Mouse (Mus musculus) CH12.LX (cell line): Measurements from ENCODE around the gene Slc6a14. TPM values are rescaled to one million over a fixed set of nuclear protein-coding genes. Genes with fewer than 3 reads are reported as not detected.
A peak's percentile ranks its signal among the peaks of the same experiment; 100 is the strongest.

Experiments used
- DNase-seq: peaks from one replicate; pipeline ENCODE4 v3.0.0-alpha.2; 2013; ENCODE audit errors: extremely low read depth
- H3K27ac ChIP-seq: 2 replicates; pipeline ENCODE4 v1.5.1; 2012; ENCODE audit warnings: low read depth, mild to moderate bottlenecking, control low read depth, moderate library complexity; ENCODE audit not compliant: insufficient read depth
- H3K27me3 ChIP-seq: replicated peaks from 2 replicates; pipeline ENCODE3; 2012; ENCODE audit warnings: inconsistent platforms
- H3K36me3 ChIP-seq, 2 experiments: replicated peaks in 1 of 2; 2 replicates each; pipeline versions ENCODE3 to v1.6.1; 2012; ENCODE audit warnings: inconsistent platforms in 1 of 2, low read length in 1 of 2, mild to moderate bottlenecking in 1 of 2, mixed read lengths in 1 of 2, moderate library complexity in 1 of 2; ENCODE audit not compliant: control insufficient read depth in 1 of 2, insufficient read depth in 1 of 2
- H3K4me1 ChIP-seq, 2 experiments: 2 replicates each; pipeline ENCODE4 v1.6.1; 2012; ENCODE audit warnings: inconsistent platforms in 1 of 2, moderate library complexity in 1 of 2; ENCODE audit not compliant: insufficient read depth in 2 of 2, control insufficient read depth in 1 of 2
- H3K4me2 ChIP-seq: 2 replicates; pipeline ENCODE4 v1.6.1; 2012; ENCODE audit warnings: low read depth, mild to moderate bottlenecking, control low read depth; ENCODE audit not compliant: poor library complexity, insufficient read depth, severe bottlenecking
- H3K4me3 ChIP-seq, 3 experiments: fragments of 150-350 bp in 1 of 3; sonication (generic) in 1 of 3; replicated peaks in 1 of 3; 2 replicates each; pipeline versions ENCODE3 to v1.5.1; 2011 to 2012; ENCODE audit warnings: low read depth in 2 of 3, low read length in 2 of 3, mild to moderate bottlenecking in 2 of 3, moderate library complexity in 2 of 3, control low read depth in 1 of 3, improper control_type of control experiment in 1 of 3, inconsistent platforms in 1 of 3, mixed read lengths in 1 of 3; ENCODE audit not compliant: poor library complexity in 1 of 3
- H3K79me2 ChIP-seq: replicated peaks from 2 replicates; pipeline ENCODE4 v1.6.1; 2012; ENCODE audit warnings: mild to moderate bottlenecking, moderate library complexity; ENCODE audit not compliant: control insufficient read depth, poor library complexity, insufficient read depth, severe bottlenecking; ENCODE audit errors: extremely low read depth
- H3K9ac ChIP-seq: 2 replicates; pipeline ENCODE4 v1.6.1; 2012; ENCODE audit warnings: low read depth, mild to moderate bottlenecking, control low read depth, moderate library complexity; ENCODE audit not compliant: insufficient read depth
- H3K9me3 ChIP-seq: replicated peaks from 2 replicates; pipeline ENCODE3; 2012; ENCODE audit warnings: low read length, inconsistent platforms, mixed read lengths
- BHLHE40 ChIP-seq: IDR thresholded peaks from 2 replicates; pipeline ENCODE4 v1.6.1; 2011; ENCODE audit warnings: mild to moderate bottlenecking, low read depth, low read length, improper control_type of control experiment
- CHD1 ChIP-seq: IDR thresholded peaks from 2 replicates; pipeline ENCODE4 v1.6.1; 2012; ENCODE audit warnings: low read depth, low read length, improper control_type of control experiment, inconsistent platforms
- CTCF ChIP-seq, 2 experiments: IDR thresholded peaks in 1 of 2; conservative IDR thresholded peaks in 1 of 2; 2 replicates each; pipeline ENCODE4 v1.5.1; 2011 to 2012; ENCODE audit warnings: low read depth in 2 of 2, low read length in 2 of 2, improper control_type of control experiment in 1 of 2, inconsistent platforms in 1 of 2, mild to moderate bottlenecking in 1 of 2, moderate library complexity in 1 of 2
- E2F4 ChIP-seq: IDR thresholded peaks from 2 replicates; pipeline ENCODE4 v1.6.1; 2011; ENCODE audit warnings: low read depth, low read length, improper control_type of control experiment; ENCODE audit not compliant: insufficient replicate concordance
- ELF1 ChIP-seq: IDR thresholded peaks from 2 replicates; pipeline ENCODE4 v1.6.1; 2014; ENCODE audit warnings: low read depth, mild to moderate bottlenecking, inconsistent platforms, low read length, improper control_type of control experiment
- ETS1 ChIP-seq: conservative IDR thresholded peaks from 2 replicates; pipeline ENCODE4 v1.6.1; 2012; ENCODE audit warnings: low read depth, mild to moderate bottlenecking, inconsistent platforms, low read length, improper control_type of control experiment, moderate library complexity
- HCFC1 ChIP-seq: IDR thresholded peaks from 2 replicates; pipeline ENCODE4 v1.6.1; 2012; ENCODE audit warnings: low read depth, mild to moderate bottlenecking, inconsistent platforms, low read length, improper control_type of control experiment
- IRF4 ChIP-seq: IDR thresholded peaks from 2 replicates; pipeline ENCODE4 v1.6.1; 2014; ENCODE audit warnings: low read depth, mild to moderate bottlenecking, inconsistent platforms, low read length, improper control_type of control experiment
- JUN ChIP-seq: IDR thresholded peaks from 2 replicates; pipeline ENCODE4 v1.6.1; 2011; ENCODE audit warnings: low read depth, mild to moderate bottlenecking, low read length, improper control_type of control experiment, moderate library complexity; ENCODE audit not compliant: insufficient read depth
- JUND ChIP-seq: conservative IDR thresholded peaks from 2 replicates; pipeline ENCODE4 v1.6.1; 2011; ENCODE audit warnings: low read depth, low read length, improper control_type of control experiment
- KAT2A ChIP-seq: IDR thresholded peaks from 2 replicates; pipeline ENCODE4 v1.6.1; 2012; ENCODE audit warnings: low read length, improper control_type of control experiment, inconsistent platforms; ENCODE audit not compliant: insufficient replicate concordance
- MAFK ChIP-seq: IDR thresholded peaks from 2 replicates; pipeline ENCODE4 v1.6.1; 2011; ENCODE audit warnings: low read length, improper control_type of control experiment; ENCODE audit not compliant: insufficient replicate concordance
- MXI1 ChIP-seq: IDR thresholded peaks from 2 replicates; pipeline ENCODE4 v1.6.1; 2011; ENCODE audit warnings: mild to moderate bottlenecking, low read depth, low read length, improper control_type of control experiment
- MYC ChIP-seq: IDR thresholded peaks from 2 replicates; pipeline ENCODE4 v1.6.1; 2011; ENCODE audit warnings: low read depth, mild to moderate bottlenecking, improper control_type of control experiment, low read length
- POLR2A ChIP-seq: IDR thresholded peaks from 2 replicates; pipeline ENCODE4 v1.6.1; 2011; ENCODE audit warnings: low read depth, mild to moderate bottlenecking, improper control_type of control experiment, low read length
- POLR2AphosphoS2 ChIP-seq: IDR thresholded peaks from 2 replicates; pipeline ENCODE4 v1.6.1; 2011; ENCODE audit warnings: low read depth, low read length, improper control_type of control experiment
- RAD21 ChIP-seq: IDR thresholded peaks from 2 replicates; pipeline ENCODE4 v1.6.1; 2011; ENCODE audit warnings: low read depth, mild to moderate bottlenecking, low read length, improper control_type of control experiment, moderate library complexity
- RCOR1 ChIP-seq: conservative IDR thresholded peaks from 2 replicates; pipeline ENCODE4 v1.6.1; 2012; ENCODE audit warnings: low read depth, mild to moderate bottlenecking, inconsistent platforms, low read length, improper control_type of control experiment
- SIN3A ChIP-seq: IDR thresholded peaks from 2 replicates; pipeline ENCODE4 v1.6.1; 2012; ENCODE audit warnings: low read length, improper control_type of control experiment, inconsistent platforms
- SMC3 ChIP-seq: IDR thresholded peaks from 2 replicates; pipeline ENCODE4 v1.6.1; 2011; ENCODE audit warnings: low read depth, low read length, improper control_type of control experiment
- TCF12 ChIP-seq: IDR thresholded peaks from 2 replicates; pipeline ENCODE4 v1.6.1; 2014; ENCODE audit warnings: low read depth, mild to moderate bottlenecking, inconsistent platforms, low read length, improper control_type of control experiment
- UBTF ChIP-seq: IDR thresholded peaks from 2 replicates; pipeline ENCODE4 v1.6.1; 2012; ENCODE audit warnings: low read depth, mild to moderate bottlenecking, inconsistent platforms, low read length, improper control_type of control experiment, moderate library complexity
- ZC3H11A ChIP-seq: IDR thresholded peaks from 2 replicates; pipeline ENCODE4 v1.6.1; 2012; ENCODE audit warnings: low read depth, mild to moderate bottlenecking, inconsistent platforms, low read length, improper control_type of control experiment
- ZKSCAN1 ChIP-seq: IDR thresholded peaks from 2 replicates; pipeline ENCODE4 v1.6.1; 2012; ENCODE audit warnings: low read depth, inconsistent platforms, low read length, improper control_type of control experiment, borderline replicate concordance
- ZMIZ1 ChIP-seq: IDR thresholded peaks from 2 replicates; pipeline ENCODE4 v1.6.1; 2012; ENCODE audit warnings: low read depth, mild to moderate bottlenecking, inconsistent platforms, low read length, improper control_type of control experiment
- dilution Hi-C: fragments of 300-500 bp; cut with MboI; formaldehyde crosslinking; loops from 2 replicates; pipeline ENCODE4 v1.14.3; 2020; ENCODE audit warnings: low sequenced_read_pairs; ENCODE audit not compliant: extremely low pct_unique_long_range_greater_than_20kb, extremely low pct_ligation_motif_present
- in situ Hi-C: fragments of 300-500 bp; cut with MboI; formaldehyde crosslinking; loops from 3 replicates; pipeline ENCODE4 v1.14.3; 2019; ENCODE audit warnings: low sequenced_read_pairs, low pct_ligation_motif_present, low pct_unique_long_range_greater_than_20kb, mixed read lengths
- polyA plus RNA-seq: library from polyadenylated mRNA; unstranded; fragments of >175 nt; gene quantifications from 2 replicates; pipeline ENCODE4 v1.2.1, GENCODE M21; 2012; ENCODE audit warnings: low read depth; ENCODE audit not compliant: insufficient read length
- total RNA-seq, 2 experiments: library from RNA; depleted of rRNA; stranded (reverse); fragments of 300-350 nt in 1 of 2; fragments of >200 nt in 1 of 2; gene quantifications; 2 replicates each; pipeline ENCODE4 v1.2.3; 2012 to 2014

Slc6a14 gene
- total and polyA plus RNA-seq, 3 experiments = not detected

DNA sequence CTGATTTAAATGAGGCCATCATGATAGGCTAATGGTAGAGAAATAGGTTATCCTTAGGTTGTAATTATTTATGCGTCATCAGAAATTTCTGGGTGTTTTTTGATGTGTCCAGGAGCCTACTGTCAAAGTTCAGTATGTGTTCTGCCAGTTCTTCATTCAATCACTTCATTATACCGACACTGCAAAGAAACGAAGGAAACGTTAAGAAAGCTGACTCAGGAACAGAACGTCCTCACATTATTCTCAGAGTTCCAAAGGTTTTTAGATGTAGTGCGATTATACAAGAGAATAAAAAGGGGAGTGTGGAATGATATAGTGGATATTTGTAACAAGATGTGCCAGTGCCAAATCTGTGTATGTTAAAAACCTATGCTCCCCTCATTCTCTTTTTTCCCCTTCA lies 19.5 kb upstream of the Slc6a14 start:
- H3K4me2 ChIP-seq = peak overlapping the region; percentile 36; the same call in 1 of the 2 replicates
- no peaks in the 10 kb centered on the region for H3K36me3 ChIP-seq
- DNase-seq = no peak
- no peak overlapping the region for H3K4me3 ChIP-seq
- no peaks in the 10 kb centered on the region for H3K9me3 ChIP-seq
- H3K4me1 ChIP-seq = no peaks in the 10 kb centered on the region
- no peak overlapping the region for H3K9ac ChIP-seq
- H3K27ac ChIP-seq = no peak overlapping the region
- no peak for TF ChIP-seq CTCF (conservative IDR thresholded peaks at IDR 0.05 in 1 of 2, IDR thresholded peaks at IDR 0.05 in 1 of 2; ENCODE audit: low read depth in 2 of 2, low read length in 2 of 2)
- no peak for TF ChIP-seq JUN
- no peak for TF ChIP-seq E2F4
- no peak for TF ChIP-seq KAT2A
- no peak for TF ChIP-seq POLR2AphosphoS2
- TF ChIP-seq ZKSCAN1 = no peak
- TF ChIP-seq HCFC1 = no peak
- no peak for TF ChIP-seq ZC3H11A
- TF ChIP-seq POLR2A = no peak
- no peak for TF ChIP-seq JUND
- no peak for TF ChIP-seq SMC3
- TF ChIP-seq SIN3A = no peak
- no peak for TF ChIP-seq CHD1
- TF ChIP-seq TCF12 = no peak
- no peak for TF ChIP-seq MAFK
- no peak for TF ChIP-seq RCOR1
- TF ChIP-seq ZMIZ1 = no peak
- no peaks in the 10 kb centered on the region for H3K79me2 ChIP-seq
- dilution Hi-C loops (no loop called here), in situ Hi-C loops (no loop called here)
- no peaks in the 10 kb centered on the region for H3K27me3 ChIP-seq

DNA sequence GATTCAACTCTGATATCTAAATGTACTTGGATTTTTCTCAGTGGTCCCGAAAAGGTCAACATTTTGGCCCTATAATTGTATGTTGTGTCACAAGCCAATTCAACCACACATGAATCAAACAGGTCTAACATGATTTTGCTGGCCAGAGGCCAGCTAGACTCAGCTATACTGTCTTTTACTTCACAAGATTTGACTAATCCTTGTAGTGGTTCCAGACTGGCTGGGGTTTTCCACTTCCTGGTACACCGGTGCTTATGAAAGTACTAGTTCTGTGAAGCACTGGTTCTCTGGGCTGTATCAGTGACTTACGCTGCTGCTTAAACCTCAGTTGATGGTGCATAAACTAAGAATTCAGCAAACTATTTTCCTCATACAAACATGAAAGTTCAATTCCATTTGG lies 19.0 kb upstream of the Slc6a14 start:
- Histone ChIP-seq H3K27me3 (no peaks in the 10 kb centered on the region), H3K27ac (no peak overlapping the region), H3K4me2 (peak overlapping the region; percentile 36; the same call in 1 of the 2 replicates), H3K79me2 (no peaks in the 10 kb centered on the region), H3K9ac (no peak overlapping the region), H3K36me3 (no peaks in the 10 kb centered on the region), H3K9me3 (no peaks in the 10 kb centered on the region), H3K4me1 (no peaks in the 10 kb centered on the region), H3K4me3 (no peak overlapping the region)
- in situ Hi-C loops (no loop called here), dilution Hi-C loops (no loop called here)
- TF ChIP-seq RCOR1 (no peak), CTCF (conservative IDR thresholded peaks at IDR 0.05 in 1 of 2, IDR thresholded peaks at IDR 0.05 in 1 of 2; ENCODE audit: low read depth in 2 of 2, low read length in 2 of 2) (no peak), ZC3H11A (no peak), ETS1 (no peak), CHD1 (no peak), MXI1 (no peak), RAD21 (no peak), ELF1 (peak; percentile 51; the same call in 1 of the 2 replicates), MYC (no peak), JUND (no peak), BHLHE40 (0 out of 2 replicates have a peak, but pooled peaks have one; percentile 13), IRF4 (peak; percentile 51; the same call in 1 of the 2 replicates), UBTF (no peak), HCFC1 (no peak), ZKSCAN1 (no peak)
- no peak for DNase-seq
